Mouse (Mus musculus): ENCODE measurements around the gene Loxl1. TPM values are rescaled to one million over a fixed set of nuclear protein-coding genes. Genes with fewer than 3 reads are reported as not detected.
"Not testable (repeated sequence)": the region's sequence is repeated elsewhere in the genome, so short reads cannot be mapped to it uniquely, and the experiment has no call there.

Gene Loxl1
- total RNA-seq, 2 experiments from 2014 or later: 50.1 to 70.0 TPM

DNA sequence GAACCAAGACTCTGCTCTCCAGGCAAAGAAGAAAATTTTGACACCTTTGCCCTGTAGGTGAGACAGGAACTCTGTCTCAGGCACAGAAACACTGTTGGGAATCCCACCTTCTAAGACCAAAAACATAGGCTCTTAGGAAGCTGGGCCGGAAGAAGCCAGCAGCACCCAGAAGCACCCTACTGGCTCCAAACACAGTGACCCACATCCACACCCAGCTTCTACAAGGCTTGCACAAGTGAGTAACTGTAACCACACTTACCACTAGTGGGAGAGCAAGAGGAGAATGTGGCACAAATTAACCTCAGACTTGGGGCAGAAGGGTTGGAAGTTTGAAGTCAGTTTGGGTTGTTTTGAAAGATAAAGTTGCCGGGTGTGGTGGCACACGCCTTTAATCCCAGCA, 37.2 kb downstream of the Loxl1 start:
- no peak for DNase-seq

DNA sequence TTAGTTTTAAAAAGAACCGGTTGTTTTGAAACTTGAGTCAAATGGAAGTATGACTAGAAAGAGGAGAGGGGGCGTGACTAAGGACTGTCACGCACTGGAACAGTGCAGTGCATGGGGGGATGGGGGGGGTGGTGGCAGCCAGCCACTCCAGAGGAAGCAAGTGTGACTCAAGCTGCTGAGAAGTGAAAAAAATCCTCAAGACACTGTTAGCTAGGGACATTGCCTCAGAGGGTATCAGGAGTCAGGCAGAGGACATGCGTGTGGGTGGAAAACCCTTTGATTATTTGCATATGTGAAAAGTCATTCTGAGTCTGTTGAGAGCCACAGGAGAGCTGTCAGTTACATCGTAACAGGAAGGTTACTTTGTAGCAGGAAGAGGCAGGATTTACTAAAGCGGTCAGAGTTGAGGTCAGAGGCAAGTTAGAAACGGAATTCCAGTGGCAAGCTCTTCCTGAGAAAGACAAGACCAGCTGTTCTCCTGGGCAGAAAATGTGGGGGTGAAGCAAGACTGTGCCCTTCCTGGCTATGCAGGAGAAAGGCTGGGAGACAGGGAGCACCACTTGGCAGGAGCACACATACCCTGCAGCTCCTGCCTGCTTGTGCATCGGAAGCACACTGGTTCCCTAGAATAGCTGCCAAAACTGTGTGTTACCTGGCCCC, 37.7 kb downstream of the Loxl1 start:
- peak; percentile 24 for DNase-seq

DNA sequence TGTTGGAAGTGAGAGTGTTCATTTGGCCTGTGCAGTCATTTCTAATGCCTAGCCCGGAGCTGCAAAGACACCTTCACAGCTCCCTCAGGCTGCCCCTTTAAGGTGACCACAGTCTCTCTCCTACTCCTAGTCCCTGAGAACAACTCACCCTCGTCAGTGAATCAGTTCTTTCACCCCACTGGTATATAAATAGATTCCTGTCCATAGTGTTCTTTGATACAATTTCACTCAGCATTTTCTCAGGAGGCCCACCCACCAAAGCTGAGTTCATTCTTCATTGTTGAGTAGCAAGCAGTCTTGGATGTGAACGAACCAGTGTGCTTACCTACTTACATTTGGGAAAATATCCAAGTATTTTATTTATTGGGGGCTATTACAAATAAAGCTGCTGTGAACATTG, 38.4 kb downstream of the Loxl1 start:
- DNase-seq: no peak

DNA sequence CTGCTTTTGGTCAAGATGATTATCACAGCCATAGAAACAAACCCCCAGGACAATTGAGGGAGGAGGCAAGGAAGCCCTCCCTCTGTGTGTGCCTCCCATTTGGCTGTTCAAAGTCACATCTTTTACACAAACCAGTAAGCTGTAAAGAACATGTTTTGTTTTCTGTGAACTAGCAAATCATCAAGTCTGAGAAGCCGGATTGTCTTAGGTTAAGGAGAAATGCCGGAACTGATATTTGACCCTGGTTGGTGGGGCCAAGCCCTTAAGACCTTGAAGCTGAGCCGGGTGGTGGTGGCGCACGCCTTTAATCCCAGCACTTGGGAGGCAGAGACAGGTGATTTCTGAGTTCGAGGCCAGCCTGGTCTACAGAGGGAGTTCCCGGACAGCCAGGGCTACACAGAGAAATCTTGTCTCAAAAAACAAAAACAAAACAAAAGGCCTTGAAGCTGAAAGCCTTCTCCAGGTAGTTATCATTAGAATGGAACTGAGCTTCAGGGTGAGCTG, 38.8 kb downstream of the Loxl1 start:
- no peak for DNase-seq

DNA sequence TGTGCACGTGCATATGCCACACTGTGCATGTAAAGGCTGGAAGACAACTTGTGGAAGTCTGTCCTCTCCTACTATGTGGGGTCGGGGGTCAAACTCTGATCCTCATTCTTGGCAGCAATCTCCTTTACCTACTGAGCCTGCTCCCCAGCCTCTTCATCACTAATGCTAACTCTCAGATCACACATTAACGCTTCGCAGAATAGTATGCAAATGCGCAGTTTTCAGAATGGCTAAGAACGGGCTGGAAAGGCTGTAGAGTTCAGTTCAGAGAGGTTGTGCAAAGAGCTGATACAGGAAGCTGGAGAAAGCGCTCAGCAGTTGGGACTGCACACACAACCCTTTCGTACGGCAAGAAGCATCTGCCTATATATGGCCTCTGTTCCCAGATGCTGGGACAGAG, 40.1 kb downstream of the Loxl1 start:
- DNase-seq: no peak

DNA sequence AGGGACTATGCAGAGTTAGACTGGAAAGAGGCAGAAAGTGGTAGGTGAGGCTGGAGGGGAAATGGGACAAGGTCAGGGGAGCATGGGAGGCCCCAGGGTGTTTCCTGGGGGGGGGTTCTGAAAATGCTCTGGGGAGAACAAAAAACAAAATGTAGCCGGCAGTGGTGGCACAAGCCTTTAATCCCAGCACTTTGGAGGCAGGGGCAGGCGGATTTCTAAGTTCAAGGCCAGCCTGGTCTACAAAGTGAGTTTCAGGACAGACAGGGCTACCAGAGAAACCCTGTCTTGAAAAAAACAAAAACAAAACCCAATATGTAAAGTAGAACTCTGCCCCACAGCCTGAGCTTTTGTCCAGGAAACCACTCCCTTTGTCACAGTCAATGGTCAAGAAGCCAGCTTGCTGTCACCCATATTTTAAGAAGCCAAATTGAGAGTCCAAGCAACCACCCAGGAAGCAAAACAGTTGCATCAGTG, 40.9 kb downstream of the Loxl1 start:
- no peak for DNase-seq

DNA sequence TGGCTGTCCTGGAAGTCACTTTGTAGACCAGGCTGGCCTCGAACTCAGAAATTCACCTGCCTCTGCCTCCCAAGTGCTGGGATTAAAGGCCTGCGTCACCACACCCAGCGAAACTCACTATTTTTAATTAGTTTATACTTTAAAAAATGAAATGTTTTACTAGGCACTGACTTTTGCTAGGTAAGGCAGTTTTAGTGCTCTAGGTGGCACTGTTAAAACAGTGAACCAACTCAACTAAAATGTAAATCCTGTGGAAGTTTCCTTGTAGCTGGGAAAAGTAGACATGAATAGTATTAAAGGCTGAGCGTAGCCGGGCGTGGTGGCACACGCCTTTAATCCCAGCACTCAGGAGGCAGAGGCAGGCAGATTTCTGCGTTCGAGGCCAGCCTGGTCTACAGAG, 41.4 kb downstream of the Loxl1 start:
- DNase-seq: not testable (repeated sequence)

DNA sequence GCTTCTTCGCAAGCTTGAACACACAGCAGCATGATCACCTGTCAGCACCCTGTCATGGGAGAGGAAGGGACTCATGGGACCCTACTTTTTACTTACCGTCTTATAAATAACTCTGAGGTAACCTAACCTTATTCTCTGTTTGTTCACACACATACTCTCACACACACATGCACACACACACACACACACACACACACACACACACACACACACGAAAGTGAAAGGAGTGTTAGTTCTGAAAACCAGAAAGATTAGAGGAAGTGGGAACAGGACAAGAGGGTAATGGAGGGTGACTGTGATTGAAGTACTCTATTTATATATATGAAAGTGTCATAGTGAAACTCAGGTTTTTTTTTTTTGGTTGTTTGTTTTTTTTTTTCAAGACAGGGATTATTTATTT, 41.9 kb downstream of the Loxl1 start:
- no peak for DNase-seq

DNA sequence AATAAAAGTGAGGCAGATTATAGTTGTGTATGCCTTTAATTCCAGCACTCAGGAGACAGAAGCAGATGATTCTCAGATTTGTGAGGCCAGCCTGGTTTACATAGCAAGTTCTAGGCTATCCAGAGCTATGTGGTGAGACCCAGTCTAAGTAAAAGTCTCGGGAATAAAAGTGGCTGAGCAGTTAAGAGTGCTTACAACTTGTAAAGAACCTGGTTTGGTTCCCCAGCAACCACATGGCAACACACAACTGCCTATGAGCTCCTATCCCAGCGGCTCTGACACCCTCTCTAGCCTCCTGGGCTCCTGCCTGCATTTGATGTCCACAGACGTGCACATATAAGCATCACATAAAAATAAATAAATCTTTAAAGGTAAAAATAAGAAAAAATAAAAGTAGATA, 42.9 kb downstream of the Loxl1 start:
- DNase-seq: no peak

DNA sequence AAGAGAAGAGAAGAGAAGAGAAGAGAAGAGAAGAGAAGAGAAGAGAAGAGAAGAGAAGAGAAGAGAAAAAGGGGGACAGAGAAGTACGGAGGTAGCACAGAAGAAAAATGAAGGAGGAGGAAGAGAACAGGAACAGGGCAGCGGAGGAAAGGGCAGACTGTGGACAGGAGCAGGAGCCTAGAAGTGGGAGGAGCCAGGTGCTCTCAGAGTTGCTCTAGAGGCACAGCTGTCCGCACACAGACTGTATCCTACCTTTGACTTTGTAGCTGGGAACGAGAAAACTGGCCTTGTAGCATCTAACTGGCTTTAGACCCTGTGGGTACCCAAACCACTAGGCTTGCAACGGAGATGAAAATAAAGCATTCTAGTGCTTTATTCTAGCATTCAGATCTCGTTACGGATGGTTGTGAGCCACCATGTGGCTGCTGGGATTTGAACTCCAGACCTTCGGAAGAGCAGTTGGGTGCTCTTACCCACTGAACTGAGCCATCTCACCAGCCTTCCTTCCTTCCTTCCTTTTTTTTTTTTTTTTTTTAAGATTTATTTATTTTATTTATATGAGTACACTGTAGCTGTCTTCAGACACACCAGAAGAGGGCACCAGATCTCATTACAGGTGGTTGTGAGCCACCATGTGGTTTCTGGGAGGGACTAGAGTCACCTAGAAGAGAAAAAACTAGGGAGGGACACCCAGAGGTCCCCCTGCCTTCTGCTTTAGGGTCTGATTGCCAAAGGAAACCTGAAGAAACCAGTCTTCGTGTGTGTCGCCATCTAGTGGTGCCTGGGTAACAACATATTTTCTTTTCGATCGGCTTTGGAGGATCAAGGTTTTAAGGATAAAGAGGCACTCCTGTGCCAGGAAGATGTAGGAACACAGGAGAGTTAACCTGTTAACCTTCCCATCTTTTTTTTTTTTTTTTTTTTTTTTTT, 44.3 kb downstream of the Loxl1 start:
- peak; percentile 51 for DNase-seq

DNA sequence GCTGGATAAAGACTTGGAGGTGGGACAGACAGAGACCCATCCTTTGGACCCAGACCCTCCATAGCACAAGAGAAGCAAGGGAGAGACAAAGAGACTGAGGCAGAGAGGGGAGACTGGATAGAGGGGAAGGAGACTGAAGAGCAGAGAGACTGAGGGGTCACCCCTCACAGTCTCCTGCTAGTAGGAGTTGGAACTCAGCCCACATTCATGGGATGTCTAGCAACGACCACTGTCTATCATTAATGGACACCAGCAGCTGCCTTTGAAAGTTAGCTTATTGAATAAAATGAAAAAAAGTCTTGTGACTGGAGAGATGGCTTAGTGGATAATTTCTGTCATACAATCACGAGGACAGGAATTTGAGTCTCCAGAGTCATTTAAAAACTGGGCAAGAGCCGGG, 45.9 kb downstream of the Loxl1 start:
- no peak for DNase-seq

DNA sequence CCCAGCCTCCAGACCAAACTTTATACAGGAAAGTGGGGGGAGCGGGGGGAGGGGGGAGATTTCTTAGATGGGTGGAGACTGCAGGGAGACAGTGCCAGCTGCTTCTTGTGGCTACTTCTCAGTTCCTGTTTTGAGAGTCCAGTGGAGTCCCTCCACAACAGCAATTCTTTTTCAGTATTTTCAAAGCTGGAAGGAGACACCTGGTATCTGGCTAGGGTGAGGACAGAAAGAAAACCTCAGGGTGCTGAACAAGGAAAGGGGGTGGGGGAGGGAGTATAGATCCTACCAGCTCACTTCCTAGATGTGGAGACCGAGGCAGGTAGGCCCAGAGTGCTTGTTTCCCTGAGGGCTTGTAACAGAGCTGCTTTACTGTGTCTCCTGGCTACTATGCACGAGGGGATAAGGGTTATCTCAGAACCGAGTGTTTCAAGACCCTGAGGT, 46.4 kb downstream of the Loxl1 start:
- DNase-seq: no peak

DNA sequence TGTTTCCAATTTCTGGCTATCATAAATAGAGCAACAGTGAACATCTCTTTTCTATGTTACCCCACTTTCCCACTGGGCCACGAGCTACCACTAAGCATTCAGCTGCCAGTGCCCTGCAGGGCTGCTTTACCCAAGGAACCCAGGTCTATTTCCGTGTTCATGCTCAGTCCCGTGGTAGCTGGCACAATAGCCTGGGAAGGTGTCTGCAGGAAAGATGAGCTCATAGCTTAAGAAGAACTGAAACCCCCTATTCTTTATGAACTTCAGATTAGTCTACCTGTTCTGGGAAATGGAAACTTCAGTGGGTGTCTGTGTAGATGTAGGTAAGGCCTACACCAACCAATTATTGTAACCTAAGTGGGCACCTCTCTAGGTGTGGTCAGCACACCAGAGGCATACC, 47.6 kb downstream of the Loxl1 start:
- DNase-seq: no peak

DNA sequence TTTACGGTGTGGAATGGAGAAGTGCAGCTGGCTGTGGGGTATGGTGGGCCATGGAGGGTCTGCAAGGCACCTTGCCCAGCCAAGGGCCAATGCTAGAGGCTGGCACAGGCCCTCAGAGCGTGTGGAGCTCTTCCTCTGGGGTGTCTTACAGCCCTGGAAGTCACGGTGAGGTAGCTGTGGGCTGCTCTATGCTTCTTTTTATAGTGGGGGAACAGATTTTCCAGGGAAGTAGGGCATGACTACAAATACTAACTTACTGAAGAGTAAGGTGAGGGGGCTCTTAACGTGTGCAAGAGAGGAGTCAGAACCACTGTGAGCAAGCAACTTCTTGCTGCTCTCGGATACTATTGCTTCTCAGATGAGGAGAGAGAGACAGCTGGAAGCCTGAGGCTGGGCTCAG, 50.5 kb downstream of the Loxl1 start:
- no peak for DNase-seq

DNA sequence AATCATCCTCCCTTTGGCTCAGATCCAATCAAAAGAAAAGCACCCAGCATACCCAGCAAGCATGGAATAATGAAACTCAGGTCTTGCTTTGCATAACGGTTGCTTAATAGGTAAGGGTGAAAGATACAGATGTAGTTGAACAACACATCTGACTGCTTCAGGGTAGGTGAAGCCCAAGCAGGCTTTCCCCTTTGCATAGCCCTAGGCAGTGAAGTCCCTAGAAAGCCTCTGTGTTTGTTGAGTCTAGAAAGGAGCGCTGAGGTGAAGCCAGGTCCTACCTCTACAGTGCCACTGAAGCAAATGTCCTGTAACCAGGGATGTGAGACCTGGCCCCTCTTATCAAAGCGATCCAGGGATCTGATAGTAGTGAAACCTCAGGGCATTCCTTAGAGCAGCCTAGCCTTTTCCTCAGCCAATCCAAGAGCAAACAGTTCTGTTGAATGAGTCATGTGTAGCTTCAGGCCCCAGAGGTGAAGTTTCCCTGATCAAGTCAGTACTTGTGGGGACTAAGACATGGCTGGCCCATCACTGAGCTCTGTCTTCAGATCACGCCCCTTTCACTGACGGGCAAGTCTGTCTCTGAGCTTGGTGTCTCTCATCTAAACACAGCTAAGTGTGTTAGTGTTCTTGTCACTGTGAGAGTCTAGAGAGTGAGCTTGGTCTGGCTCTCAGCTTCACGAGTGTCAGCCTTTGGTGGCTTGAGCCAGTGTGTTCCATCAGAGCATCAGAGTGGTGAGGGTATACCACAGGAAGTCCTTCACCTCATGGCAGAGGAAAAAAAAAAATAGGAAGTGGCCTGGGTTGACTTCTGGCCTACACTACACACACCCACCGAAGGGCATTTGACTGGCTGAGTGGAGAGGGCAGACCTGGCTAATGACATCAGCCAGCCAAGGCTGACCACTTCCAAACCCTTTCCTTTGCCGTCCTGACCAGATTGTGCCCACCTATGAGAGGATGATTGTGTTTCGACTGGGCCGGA, 57.0 kb downstream of the Loxl1 start:
- no peak for DNase-seq

DNA sequence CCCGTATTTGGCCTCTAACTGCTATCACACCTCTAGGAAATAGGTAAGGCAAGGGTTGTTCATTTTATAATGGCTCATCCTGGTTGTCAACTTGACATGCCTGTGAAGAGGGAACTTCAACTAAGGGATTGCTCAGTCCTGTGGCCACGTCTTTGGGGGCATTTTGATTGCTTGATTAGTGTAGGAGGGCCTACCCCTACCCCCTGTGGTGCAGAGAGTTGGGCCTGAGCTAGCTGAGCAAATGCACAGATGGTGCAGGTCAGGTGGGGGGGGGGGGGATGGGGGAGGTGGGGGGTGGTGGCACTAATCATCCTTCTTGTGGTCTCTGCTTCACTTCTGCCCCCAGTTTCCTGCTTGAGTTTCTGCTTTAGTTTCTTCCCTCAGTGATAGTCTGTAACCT, 57.9 kb downstream of the Loxl1 start:
- DNase-seq: no peak

DNA sequence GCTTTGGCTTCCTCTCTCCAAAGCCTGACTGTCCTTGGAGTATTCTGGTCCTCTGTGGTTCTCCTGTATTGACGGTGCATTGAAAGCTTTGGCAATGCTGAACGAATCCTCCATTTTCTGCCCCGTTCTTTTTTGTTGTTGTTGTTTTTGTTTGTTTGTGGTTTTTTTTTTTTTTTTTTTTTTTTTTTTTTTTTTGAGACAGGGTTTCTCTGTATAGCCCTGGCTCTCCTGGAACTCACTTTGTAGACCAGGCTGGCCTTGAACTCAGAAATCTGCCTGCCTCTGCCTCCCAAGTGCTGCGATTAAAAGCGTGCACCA, 59.2 kb downstream of the Loxl1 start:
- DNase-seq: not testable (repeated sequence)

DNA sequence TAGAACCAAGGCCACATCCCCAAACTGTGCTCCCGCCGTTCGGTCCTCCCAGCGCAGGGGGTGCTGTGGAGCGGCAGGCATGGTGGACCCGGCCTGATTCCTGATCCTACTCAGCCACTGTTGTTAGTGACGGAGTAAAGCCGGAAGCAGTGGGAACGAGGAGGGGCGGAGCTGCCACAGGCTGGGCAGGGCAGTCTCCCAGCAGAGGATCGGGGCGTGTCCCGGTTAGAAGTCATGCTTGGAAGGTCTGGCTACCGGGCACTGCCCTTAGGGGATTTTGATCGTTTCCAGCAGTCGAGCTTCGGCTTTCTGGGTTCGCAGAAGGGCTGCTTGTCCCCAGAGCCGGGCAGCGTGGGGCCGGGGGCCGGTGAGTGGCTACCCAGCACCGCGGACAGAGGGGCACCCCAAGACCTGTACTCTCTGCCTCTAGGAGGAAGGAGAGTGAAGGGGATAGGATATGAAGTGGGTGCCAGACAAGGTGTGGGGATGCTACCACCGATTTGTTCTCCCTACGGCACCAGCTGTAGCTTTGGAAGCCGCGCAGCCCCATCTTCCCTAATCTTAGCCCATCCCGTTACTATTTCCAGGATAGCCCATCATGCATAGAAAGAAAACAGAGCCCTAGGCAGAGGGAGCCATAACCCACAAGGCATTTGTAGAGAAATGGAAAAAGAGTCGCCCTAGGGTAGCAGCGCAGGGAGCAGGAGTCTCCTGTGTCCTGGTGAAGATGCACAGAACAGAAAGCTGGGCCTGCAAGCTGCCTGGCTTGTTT, 59.8 kb downstream of the Loxl1 start, which contains the start of gene Stoml1:
TSS of gene Stoml1 (plus strand) at position 132 of the 772 bp plus-strand sequence.
- peak; percentile 92 for DNase-seq

DNA sequence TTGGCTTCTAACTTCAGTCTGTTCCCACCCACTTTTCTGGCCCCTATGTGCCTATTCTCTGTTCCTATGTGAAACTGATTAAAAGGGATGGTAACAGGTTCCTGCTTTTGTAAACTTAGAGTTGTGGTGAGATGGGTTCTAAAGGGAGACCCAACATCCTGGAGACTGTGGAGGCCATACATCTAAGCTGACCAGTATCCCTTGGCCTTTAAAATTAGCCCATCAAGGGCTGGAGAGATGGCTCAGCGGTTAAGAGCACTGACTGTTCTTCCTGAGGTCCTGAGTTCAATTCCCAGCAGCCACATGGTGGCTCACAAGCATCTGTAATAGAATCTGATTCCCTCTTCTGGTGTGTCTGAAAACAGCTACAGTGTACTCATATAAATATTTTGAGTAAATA, 62.3 kb downstream of the Loxl1 start:
- DNase-seq: not testable (repeated sequence)

DNA sequence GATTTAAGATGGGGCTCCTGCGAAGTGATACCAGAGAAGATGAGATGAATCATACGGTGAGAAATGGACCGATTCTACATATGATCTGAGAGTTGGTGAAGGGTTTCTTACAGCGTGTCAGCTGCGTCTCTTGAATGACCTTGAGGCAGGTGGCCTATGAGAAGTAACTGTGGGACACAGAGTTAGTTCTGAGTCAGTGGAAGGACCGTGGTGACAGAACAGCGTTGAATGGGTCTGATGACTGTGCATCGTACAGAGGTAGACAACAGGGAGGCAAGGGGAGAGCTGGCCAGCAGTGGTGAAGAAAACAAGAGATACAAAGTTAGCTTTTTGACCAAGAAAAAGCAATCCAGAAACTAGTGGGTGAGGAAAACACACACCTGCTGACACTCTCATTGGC, 62.7 kb downstream of the Loxl1 start:
- DNase-seq: no peak

DNA sequence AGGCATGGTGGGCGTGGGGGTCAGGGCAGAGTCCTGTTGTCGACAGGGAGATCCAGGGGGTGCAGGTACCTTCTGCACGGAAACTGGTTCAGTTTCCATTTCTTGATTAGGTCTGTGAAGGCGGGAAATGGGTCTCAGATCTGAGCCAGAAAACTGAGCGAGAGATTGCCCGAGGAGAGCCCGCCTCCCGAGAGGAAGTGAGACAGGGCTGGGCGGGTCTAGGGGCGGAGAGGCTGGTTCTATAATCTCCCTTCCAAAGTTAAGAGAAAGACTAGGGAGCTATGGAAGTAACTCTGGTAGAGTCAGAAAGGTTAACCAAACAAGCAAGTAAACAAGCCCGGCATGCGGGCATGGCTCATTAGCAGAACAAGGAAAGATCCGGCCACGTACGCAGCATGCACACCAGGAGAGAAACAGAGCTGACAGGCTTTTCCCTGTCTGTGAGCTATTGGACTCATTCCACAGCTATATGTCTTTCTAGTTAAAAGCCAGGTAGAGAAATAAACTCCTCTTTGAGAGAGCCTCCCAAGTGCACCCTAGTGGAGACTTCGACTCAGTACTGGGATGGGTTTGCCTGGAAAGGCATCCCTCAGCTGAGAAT, 63.3 kb downstream of the Loxl1 start, which contains the start of gene Pml:
TSS of gene Pml (minus strand) at position 195 of the 601 bp plus-strand sequence.
- DNase-seq: peak; percentile 65
